ENCODE assay signal across 9 mouse cellular contexts in the genomic region with DNA sequence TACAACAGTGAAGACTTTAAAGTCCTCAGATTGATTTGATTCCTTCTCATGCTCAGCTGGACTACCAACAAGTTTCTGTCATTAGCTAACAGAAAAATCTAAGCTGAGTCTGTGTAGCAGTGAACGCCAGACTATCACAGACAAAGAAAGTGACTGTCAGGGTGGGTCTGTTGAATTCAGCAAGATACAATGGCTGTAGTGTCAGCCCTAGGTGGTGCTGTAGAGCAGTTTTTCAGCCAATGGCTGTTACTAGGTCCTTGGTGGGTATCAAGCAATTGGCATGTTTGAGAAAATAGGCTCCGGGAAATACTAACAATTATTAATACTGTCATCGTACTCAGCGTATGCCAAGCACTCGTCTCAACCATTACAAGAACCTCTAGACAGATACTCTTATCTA.
DNase-seq lines count a peak whose midpoint lies in the region; ATAC-seq and TF ChIP-seq lines count a peak whose summit lies in the region.
"Had no signal": no experiment of that assay in that cellular context is flagged by ENCODE, and none has a peak within 500 bp of the region (broad histone marks: within the 10 kb centered on the region; RNA-seq: fewer than 3 reads in every experiment).

No protein-coding gene starts in this region.

- no peak overlapping the region for H3K27ac ChIP-seq in kidney, embryonic 14.5 days (ENCODE audit: low read depth, low read length)
- H3K27ac ChIP-seq in forebrain, postnatal 0 days (ENCODE audit: low read depth, low read length), result no peak overlapping the region
- H3K27ac ChIP-seq: limb, embryonic 12.5 days had no signal

- 83% methylated on average over 5 of the region's 5 CpGs for WGBS in kidney, embryonic 14.5 days
- 74% methylated on average over 5 of the region's 5 CpGs for WGBS in forebrain, postnatal 0 days

- no peaks in the 10 kb centered on the region for H3K36me3 ChIP-seq in kidney, embryonic 14.5 days (ENCODE audit: control insufficient read depth, insufficient read depth, low read length)
- no peaks in the 10 kb centered on the region for H3K36me3 ChIP-seq in forebrain, postnatal 0 days (ENCODE audit: insufficient read depth)
- H3K36me3 ChIP-seq: limb, embryonic 12.5 days had no signal

- peak; percentile 40 for TF ChIP-seq CTCF in forebrain, postnatal 0 days (IDR thresholded peaks at IDR 0.05; ENCODE audit: low read depth)

- DNase-seq in adrenal gland, adult (ENCODE audit: inconsistent age in 2 of 2, low spot score in 1 of 2), result peak; percentile 36 to 78
- no peak for DNase-seq in adrenal gland, postnatal 4 days (ENCODE audit: low spot score in 2 of 2)
- DNase-seq in kidney, postnatal 14 days, result peak; percentile 44
- peak; percentile 37 for DNase-seq in NIH3T3 (ENCODE audit: low read depth)
- DNase-seq in forebrain, postnatal 0 days, result peak; percentile 50
- DNase-seq in lung, postnatal 4 days, result peak; percentile 35 to 69
- DNase-seq in spleen, postnatal 14 days (ENCODE audit: low spot score in 2 of 2), result no peak

- no peaks in the 10 kb centered on the region for H3K27me3 ChIP-seq in kidney, embryonic 14.5 days (ENCODE audit: control insufficient read depth, insufficient read depth, low read length)
- H3K27me3 ChIP-seq in forebrain, postnatal 0 days (ENCODE audit: insufficient read depth, low read length), result no peaks in the 10 kb centered on the region

- no peak overlapping the region for H3K4me2 ChIP-seq in kidney, embryonic 14.5 days (replicated peaks; ENCODE audit: low read depth, low read length)
- H3K4me2 ChIP-seq in forebrain, postnatal 0 days (ENCODE audit: low read depth), result no peak overlapping the region
- H3K4me2 ChIP-seq: limb, embryonic 12.5 days had no signal

- peaks cover 3% of the 10 kb centered on the region; the same call in 1 of the 2 replicates for H3K4me1 ChIP-seq in kidney, embryonic 14.5 days (ENCODE audit: control insufficient read depth, insufficient read depth, low read length)
- no peaks in the 10 kb centered on the region for H3K4me1 ChIP-seq in forebrain, postnatal 0 days (ENCODE audit: insufficient read depth)

- no peak for ATAC-seq in kidney, embryonic 14.5 days (ENCODE audit: low FRiP score, low TSS enrichment)
- peak; percentile 76 for ATAC-seq in forebrain, postnatal 0 days

- H3K4me3 ChIP-seq in kidney, embryonic 14.5 days (ENCODE audit: low read length), result no peak overlapping the region
- no peak overlapping the region for H3K4me3 ChIP-seq in forebrain, postnatal 0 days (ENCODE audit: low read depth, low read length)
- H3K4me3 ChIP-seq: limb, embryonic 12.5 days had no signal

- no peaks in the 10 kb centered on the region for H3K9me3 ChIP-seq in kidney, embryonic 14.5 days (ENCODE audit: control insufficient read depth, low read length)
- no peaks in the 10 kb centered on the region for H3K9me3 ChIP-seq in forebrain, postnatal 0 days (ENCODE audit: low read length)
- H3K9me3 ChIP-seq: limb, embryonic 12.5 days had no signal

- no peak overlapping the region for H3K9ac ChIP-seq in kidney, embryonic 14.5 days (ENCODE audit: low read depth, low read length)
- H3K9ac ChIP-seq in forebrain, postnatal 0 days, result no peak overlapping the region
- H3K9ac ChIP-seq: limb, embryonic 12.5 days had no signal

Comparison
In these comparisons a context has a peak if more than half of its experiments do, and no peak if none do; other contexts are left out.
1. DNase-seq: peak in adrenal gland, adult (2 of 2), kidney, postnatal 14 days (single experiment), NIH3T3 (single experiment), forebrain, postnatal 0 days (single experiment) and lung, postnatal 4 days (2 of 2); none in adrenal gland, postnatal 4 days (0 of 2) and spleen, postnatal 14 days (0 of 2).